In genomic region chr2:79999168-79999567, GRCm38 (mm10) we compare ENCODE assay signal across 19 mouse cellular contexts.
"Had no signal": no experiment of that assay in that cellular context is flagged by ENCODE, and none has a peak within 500 bp of the region (broad histone marks: within the 10 kb centered on the region; RNA-seq: fewer than 3 reads in every experiment).

No protein-coding gene starts in this region.

- ATAC-seq: midbrain, embryonic 16.5 days had no signal

- H3K4me2 ChIP-seq: lung, embryonic 14.5 days; midbrain, embryonic 12.5 days; neural tube, embryonic 13.5 days; neural tube, embryonic 15.5 days had no signal

- DNase-seq: lung, adult 18-20 months; lung, embryonic 14.5 days; lung, postnatal 10 days; lung, postnatal 4 days; midbrain, embryonic 14.5 days; retina, postnatal 1 day; right cerebral cortex, adult 18-20 months; right cerebral cortex, postnatal 25 days; right cerebral cortex, postnatal 4 days; spleen, adult 18-20 months; thymus, adult 18-20 months; thymus, postnatal 14 days; thymus, postnatal 36 days had no signal

- H3K36me3 ChIP-seq: midbrain, embryonic 10.5 days; midbrain, embryonic 12.5 days; neural tube, embryonic 13.5 days; neural tube, embryonic 15.5 days had no signal

- H3K27me3 ChIP-seq: midbrain, embryonic 12.5 days; neural tube, embryonic 13.5 days; neural tube, embryonic 15.5 days had no signal

- H3K4me1 ChIP-seq: midbrain, embryonic 10.5 days; midbrain, embryonic 12.5 days; neural tube, embryonic 13.5 days; neural tube, embryonic 15.5 days had no signal

- H3K27ac ChIP-seq: midbrain, embryonic 10.5 days; midbrain, embryonic 12.5 days; neural tube, embryonic 13.5 days; neural tube, embryonic 15.5 days had no signal

- H3K9ac ChIP-seq: lung, embryonic 14.5 days; midbrain, embryonic 12.5 days; neural tube, embryonic 13.5 days; neural tube, embryonic 15.5 days had no signal

- H3K9me3 ChIP-seq: midbrain, embryonic 10.5 days; midbrain, embryonic 12.5 days; neural tube, embryonic 13.5 days; neural tube, embryonic 15.5 days had no signal

- H3K4me3 ChIP-seq: midbrain, embryonic 10.5 days; midbrain, embryonic 12.5 days; myocyte; neural tube, embryonic 13.5 days; neural tube, embryonic 15.5 days had no signal
